Mouse (Mus musculus) cerebellum, adult 11 months (tissue): ENCODE data around the gene Ift52.

Experiments
- DNase-seq: peaks from one replicate; pipeline ENCODE4 v3.0.0; 2022

Gene Ift52

GRCm38 (mm10) chr2:163016916-163017743 is at the start of gene Ift52:
Gene Ift52 (plus strand): TSS chr2:163017354.
- peak; percentile 87 for DNase-seq

GRCm38 (mm10) chr2:162968357-162968756 is 48.8 kb upstream of the Ift52 start:
- DNase-seq = no peak

DNA sequence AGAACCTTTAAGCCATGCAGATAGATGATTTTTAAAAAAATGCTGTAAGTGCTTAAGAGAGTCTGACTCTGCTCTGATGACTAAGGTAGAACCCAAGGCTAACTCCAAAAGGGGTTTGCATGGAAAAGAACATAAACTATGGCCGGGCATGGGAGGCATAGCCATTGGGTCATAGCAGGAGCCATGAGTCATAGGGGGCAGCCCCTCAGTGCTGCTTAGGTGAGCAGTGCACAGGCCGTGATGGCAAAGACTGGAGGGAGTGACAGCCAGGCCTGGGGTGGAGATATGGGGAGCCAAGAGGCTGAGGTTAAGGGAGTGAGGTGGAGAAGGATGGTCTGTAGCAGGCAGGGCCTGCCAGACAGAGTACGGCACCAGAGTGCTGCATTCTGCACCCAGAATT is 48.1 kb upstream of the Ift52 start:
- no peak for DNase-seq

GRCm38 (mm10) chr2:162970896-162971295 is 46.3 kb upstream of the Ift52 start:
- DNase-seq = no peak

- DNase-seq = no peak
These were observed 44.4 kb upstream of the Ift52 start for GRCm38 (mm10) chr2:162972752-162973151.

DNA sequence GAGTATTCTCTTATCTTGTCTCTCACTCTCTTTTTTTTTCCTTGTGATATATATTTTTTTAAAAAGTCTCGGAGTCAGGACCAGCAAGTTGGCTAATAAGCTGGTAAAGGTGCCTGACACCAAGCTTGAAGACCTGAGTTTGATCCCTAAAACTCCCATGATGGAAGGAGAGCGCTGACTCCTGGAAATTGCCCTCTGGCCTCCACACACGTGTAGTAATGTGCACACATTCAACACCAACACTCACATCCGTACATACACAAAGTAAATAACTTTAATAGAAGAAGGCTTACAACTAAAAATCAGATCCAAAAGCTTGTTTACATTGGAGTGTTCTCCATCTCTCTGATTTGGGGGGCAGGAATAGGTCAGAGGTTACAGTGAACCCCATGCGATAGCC is 43.9 kb upstream of the Ift52 start:
- no peak for DNase-seq

GRCm38 (mm10) chr2:162973637-162974036 is 43.5 kb upstream of the Ift52 start:
- no peak for DNase-seq

- no peak for DNase-seq
These were observed 41.9 kb upstream of the Ift52 start for GRCm38 (mm10) chr2:162975157-162975775.

- no peak for DNase-seq
These were observed 41.2 kb upstream of the Ift52 start for GRCm38 (mm10) chr2:162976001-162976400.

DNA sequence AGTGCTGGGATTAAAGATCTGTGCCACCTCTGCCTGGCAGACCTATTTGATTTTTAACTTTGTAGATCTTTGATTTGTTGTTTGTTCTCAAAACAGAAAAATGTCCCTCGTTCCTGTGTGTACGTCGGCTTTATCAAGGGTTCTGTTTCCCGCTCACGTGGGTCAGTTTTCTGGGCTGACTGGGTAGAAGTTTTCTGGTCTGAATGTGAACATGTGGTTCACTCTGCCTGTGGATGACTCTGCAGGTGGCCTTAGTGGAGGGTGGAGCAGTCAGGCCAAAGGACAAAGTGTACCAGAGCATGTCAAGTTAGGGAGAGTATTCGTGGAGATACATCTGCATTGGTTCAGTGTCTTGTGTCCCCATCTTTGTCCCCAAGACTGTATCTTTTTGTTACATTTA is 32.8 kb upstream of the Ift52 start:
- no peak for DNase-seq

DNA sequence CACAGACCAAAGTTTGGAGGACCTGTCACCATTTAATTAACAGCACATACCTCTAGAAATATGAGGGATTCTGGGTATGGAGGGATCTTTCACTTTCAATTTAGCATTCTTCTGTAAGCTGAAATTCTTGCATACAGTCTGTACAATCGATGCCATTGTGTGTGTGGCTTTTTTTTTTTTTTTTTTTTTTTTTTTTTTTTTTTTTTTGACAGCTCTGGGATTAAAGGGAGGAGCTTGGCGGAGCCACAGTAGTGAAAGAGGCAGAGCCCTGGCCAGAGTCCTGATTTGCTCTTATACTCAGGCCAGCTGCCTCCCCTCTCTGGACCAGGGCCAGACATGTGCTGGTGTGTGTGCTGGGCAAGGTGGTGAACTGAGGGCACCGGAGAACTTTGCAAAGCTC is 31.2 kb upstream of the Ift52 start:
- no peak for DNase-seq

- no peak for DNase-seq
These were observed 30.4 kb upstream of the Ift52 start for GRCm38 (mm10) chr2:162986764-162987163.

GRCm38 (mm10) chr2:162987218-162987617 is 29.9 kb upstream of the Ift52 start, which contains the start of gene Sgk2:
Gene Sgk2 (plus strand): TSS chr2:162987330.
- DNase-seq = no peak

- DNase-seq = no peak
These were observed 28.9 kb upstream of the Ift52 start for GRCm38 (mm10) chr2:162988235-162988634.

DNA sequence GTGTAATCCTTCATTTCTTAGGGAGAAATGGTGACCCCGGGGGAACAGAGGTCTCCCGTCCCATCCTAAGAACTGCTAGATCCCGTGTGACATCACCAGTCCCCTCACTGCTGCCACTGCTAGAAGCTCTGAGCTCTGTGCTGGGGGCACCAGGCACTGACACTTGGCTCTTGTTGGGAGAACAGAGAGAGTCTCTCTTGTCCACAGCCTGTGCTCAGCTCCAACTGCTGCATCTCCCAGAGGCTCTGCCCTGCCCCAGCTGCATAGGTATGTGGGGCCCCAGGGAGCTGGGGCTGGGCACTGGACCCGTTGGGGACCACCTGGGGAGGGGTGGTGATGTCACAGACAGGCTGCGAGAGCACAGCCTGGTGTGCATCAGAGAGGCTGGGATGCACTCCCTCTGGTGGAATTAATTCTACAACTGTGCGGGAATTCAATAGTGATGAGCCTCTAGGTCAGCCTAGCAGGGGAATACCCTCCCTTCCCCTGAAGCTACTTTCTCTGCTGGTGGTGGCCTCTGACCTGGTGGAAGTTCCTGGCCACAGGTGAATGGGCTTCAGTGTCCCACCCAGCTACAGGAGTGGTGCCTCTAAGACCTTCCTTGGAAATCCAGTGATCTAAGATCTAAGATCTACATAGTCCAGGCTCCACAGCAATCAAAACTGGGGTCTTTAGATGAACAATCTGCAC is 25.6 kb upstream of the Ift52 start:
- DNase-seq = no peak

DNA sequence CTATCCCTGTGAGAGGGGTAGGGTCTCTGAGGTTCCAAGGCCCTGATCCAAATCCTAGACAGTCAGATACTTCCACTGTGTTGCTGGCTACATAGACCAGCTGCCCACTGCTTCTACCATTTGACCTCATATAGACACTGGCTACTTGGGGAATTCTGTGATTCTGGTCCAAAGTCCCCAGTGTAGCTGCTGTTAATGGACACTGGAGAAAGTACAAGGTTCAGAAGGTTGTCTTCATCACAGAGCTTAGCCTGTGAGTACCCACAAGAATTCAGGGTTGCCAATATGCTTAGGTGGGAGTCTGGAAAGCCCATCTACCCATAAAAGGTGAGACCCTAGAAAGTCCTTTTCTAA is 25.1 kb upstream of the Ift52 start:
- DNase-seq = no peak

GRCm38 (mm10) chr2:162993881-162994616 is 23.1 kb upstream of the Ift52 start:
- DNase-seq = no peak

- peak; percentile 49 for DNase-seq
These were observed 18.5 kb upstream of the Ift52 start for GRCm38 (mm10) chr2:162998528-162999230.

DNA sequence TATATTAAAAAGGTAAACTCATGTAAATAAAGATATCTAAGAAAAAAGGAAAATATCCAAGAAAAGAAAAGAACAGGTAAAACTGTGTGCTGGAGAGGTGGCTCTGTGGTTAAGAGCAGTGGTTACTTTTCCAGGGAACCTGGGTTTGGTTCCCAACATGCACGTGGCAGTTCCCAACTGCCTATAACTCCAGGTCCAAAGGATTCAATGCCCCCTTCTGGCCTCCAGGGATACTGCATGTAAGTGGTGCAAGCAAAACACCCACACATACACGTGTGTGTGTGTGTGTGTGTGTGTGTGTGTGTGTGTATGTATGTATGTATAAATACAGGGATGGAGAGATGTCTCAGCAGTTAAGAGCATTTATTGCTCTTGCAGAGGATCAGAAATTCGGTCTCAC is 17.4 kb upstream of the Ift52 start:
- DNase-seq = no peak

DNA sequence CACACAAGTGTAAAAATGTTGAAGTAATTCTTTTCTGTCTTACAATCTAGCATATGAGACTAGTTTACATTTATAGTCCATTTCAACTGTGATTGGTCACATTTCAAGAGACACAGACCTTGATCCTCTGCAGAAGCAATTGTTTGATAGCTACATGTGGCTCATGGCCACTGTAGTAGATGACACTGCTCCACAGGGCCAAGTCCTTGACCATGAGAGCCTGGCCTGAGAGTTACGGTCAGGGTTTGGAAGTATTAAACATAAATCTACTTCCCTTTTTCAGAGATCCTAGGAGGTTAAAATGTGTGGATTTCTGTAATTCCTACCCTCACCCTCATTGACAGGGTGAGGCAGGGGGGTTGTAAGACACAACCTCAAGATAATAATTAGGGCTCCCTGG is 16.1 kb upstream of the Ift52 start:
- no peak for DNase-seq

- DNase-seq = no peak
These were observed 9.9 kb upstream of the Ift52 start for GRCm38 (mm10) chr2:163007299-163007698.

DNA sequence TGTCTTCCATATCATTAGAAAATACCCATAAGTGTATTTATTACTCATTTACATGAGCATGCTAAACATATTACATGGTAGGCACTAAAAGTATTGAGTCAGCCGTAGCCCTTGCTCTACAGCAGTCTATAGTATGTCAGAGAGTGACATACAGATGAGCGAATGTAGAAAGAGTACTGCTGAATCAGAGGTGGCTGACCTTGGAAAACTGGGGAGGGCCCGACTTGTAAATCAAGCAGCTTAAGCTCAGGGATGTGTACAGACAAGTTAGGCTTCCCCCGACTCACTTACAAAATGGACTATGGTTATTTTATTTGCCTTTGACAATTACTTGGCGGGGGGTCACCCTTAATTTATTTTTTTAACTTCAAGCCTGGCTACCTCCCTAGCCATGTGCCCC is 14.1 kb downstream of the Ift52 start:
- no peak for DNase-seq

DNA sequence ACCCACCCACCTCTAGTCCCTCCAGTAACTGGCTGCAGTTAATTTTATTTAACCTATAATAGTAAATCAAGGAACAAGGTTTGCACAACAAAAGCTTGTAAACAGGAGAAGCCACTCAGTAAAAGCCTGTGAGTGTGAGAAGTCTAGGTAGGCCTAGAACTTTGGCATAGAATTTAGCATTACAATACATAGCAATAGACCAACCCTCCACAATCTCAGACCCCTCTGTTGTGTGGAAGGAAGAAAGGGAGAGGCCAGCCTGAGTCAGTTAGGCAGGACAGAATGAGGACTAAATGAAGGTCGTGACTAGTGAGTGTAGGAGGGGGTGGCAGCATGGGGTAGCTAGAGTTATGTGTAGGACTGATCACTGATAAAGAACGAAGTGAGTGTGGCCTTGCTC is 14.6 kb downstream of the Ift52 start:
- DNase-seq = no peak
